Mouse (Mus musculus) gonadal fat pad, adult 2 months (tissue): ENCODE measurements around the gene Cercam. TPM values are rescaled to one million over a fixed set of nuclear protein-coding genes. Genes with fewer than 3 reads are reported as not detected.

ENCODE experiments used
- DNase-seq: peaks from one replicate; pipeline ENCODE4 v3.0.0-alpha.2; 2012; ENCODE audit warnings: low read depth
- polyA plus RNA-seq: library from polyadenylated mRNA; depleted of rRNA; stranded (reverse); fragments of >200 nt; gene quantifications from 2 replicates; pipeline ENCODE4 v1.2.3, GENCODE M21; 2012; rRNA removed

Gene Cercam
- polyA plus RNA-seq = 15.0 and 22.4 TPM in 2 replicates

- no peak for DNase-seq
Measured at GRCm38 (mm10) chr2:29868949-29869645, at the start of gene Cercam. Gene Cercam (plus strand): TSS chr2:29869164.

GRCm38 (mm10) chr2:29819363-29819762, 49.6 kb upstream of the Cercam start:
- no peak for DNase-seq

GRCm38 (mm10) chr2:29820025-29820817, 48.7 kb upstream of the Cercam start, which contains the start of gene Urm1:
Gene Urm1 (plus strand): TSS chr2:29820075.
- no peak for DNase-seq

GRCm38 (mm10) chr2:29826318-29826925, 42.5 kb upstream of the Cercam start:
- DNase-seq = no peak

DNA sequence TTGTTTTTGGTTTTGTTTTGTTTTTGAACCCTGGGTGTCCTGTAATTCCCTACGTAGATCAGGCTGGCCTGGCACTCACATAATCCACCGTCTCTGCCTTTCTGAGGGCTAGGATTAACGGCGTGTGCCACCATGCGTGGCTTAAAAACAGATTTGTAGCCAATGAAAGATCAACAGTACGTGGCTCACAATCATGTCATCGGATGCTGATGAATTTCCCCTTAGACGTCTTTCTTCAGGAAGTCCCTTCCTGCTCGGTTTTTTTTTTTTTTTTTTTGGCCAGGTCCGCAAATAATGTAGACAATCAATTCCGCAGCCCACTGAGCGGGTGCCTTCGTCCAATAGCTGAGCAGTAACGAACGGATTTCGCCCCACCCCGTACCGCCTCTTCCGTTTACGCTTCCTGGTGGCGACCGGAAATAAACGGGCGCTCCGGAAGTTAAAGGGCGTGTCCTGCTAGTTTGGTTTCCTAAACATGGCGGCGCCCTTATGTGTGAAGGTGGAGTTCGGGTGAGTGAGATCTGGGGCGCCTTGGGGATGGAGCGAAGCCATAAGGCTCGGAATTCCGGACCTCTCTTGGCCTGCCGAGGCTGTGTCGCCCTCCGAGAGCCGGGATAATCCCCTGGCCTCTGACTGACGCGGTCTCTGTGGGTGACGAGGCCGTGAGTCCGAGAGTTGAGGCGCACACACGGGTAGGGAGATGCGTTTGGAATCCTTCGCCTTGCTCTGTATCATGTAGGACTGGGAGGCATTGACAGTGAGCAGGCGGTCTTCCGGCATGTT, 41.8 kb upstream of the Cercam start:
- DNase-seq = peak; percentile 86

- no peak for DNase-seq
Measured at GRCm38 (mm10) chr2:29827709-29828024, 41.3 kb upstream of the Cercam start.

DNA sequence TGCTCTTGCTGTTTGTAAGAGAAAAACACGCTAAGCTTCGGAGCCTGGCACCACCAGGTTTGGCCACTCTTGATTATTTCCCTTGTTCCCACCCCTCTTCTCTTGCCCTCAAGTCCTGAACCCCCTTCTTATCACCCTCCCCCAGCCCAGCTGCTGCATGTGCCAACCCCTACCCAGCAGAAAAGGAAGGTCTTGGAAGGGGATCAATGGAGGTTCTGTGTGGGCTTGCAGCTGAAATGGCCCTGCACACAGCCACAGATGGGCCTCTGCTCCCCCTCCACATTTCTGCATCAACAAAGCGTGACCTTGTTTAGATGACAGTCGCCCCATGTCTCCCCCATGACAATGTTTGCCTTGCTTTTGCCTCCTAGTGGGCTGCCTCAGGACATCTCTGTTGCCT, 37.9 kb upstream of the Cercam start:
- no peak for DNase-seq

- no peak for DNase-seq
Measured at GRCm38 (mm10) chr2:29833796-29834195, 35.2 kb upstream of the Cercam start.

DNA sequence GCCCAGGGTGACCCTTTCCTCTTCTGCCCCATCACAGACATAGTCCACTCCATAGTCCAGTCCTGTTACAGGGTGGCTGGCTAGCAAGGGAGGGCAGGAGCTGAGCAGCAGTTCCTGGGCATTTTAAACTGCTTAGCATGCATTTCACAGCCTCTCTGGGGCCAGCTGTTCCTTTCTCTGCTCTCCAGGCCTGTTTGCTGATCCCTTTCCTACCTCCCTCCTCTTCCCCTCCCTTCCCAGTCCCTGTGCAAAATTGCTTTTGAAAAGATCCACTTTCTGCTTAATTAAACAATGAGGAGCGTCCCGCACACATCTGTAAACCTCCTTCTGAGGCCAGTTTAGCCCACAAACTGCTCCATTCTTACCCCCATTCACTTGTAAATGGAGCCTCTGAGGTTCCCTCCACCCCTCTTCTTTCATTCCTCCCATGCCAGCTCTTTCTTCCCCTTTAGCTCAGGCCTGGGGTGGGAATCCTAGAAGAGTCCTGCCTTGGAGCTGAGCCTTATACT, 33.5 kb upstream of the Cercam start:
- DNase-seq = no peak

GRCm38 (mm10) chr2:29839460-29839859, 29.5 kb upstream of the Cercam start:
- no peak for DNase-seq

DNA sequence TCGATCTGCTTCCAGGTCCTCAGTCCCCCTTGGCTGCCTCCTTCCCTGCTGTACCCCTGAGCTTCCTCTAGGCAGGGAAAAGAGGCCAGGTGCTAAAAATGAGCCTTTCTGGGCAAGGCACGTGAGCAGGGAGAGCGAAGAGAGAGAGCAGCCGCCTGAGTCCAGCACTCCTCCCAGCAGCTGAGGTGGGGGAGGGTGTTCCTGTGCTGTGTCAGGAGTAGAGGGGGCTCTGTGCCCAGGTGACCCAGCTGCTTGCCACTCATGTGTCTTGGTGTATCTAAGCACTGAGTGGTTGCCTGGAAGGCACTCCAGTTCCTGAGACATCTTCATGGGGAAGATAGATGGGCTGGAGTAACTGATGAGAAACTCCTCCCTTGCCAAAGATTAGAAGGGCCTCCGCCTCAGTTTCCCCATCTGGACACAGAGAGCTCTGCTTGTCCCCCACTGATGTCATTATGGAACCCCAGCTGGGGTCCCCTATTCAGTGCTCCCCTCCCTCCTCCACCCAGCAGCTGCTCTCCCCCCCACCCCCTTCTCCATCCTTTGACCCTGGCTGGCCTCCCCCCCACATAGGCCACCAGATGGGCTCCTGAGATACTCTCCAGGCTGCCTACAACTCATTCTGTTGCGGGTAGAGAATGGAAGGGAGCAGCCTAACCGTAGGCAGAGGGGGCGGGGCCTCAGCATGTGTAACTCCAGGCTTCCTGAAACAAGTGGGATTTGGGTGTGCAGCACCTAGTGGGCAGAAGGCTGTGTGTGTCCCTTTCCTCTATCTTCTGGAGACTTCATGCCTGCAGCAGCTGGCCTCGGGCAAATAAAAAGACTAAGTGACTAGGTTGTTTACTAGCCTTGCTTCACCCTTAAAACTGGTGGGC, 25.5 kb upstream of the Cercam start:
- no peak for DNase-seq

GRCm38 (mm10) chr2:29844115-29844514, 24.8 kb upstream of the Cercam start:
- DNase-seq = no peak

DNA sequence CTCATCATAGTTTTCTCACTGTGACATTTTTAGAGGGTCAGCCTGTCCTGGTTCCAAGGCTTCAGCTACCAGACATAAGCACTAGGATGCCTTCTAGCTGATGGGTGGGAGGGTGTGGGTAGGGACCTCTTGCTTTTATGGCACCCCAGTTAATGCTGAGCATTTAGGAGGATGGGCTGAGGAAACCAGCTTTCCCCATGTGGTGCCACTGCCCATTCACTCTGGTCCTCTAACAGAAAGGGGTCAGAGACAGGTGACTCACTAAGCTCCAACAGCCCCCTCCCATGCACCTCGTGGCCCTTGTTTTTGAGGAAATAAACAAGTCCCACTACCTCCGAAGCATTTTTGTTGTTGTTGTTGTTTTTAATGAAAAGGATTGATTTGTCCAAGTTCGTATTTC, 24.3 kb upstream of the Cercam start:
- no peak for DNase-seq

- DNase-seq = no peak
Measured at GRCm38 (mm10) chr2:29845636-29846035, 23.3 kb upstream of the Cercam start.

GRCm38 (mm10) chr2:29846061-29846853, 22.7 kb upstream of the Cercam start:
- DNase-seq = no peak

GRCm38 (mm10) chr2:29846911-29847310, 22.1 kb upstream of the Cercam start:
- no peak for DNase-seq

DNA sequence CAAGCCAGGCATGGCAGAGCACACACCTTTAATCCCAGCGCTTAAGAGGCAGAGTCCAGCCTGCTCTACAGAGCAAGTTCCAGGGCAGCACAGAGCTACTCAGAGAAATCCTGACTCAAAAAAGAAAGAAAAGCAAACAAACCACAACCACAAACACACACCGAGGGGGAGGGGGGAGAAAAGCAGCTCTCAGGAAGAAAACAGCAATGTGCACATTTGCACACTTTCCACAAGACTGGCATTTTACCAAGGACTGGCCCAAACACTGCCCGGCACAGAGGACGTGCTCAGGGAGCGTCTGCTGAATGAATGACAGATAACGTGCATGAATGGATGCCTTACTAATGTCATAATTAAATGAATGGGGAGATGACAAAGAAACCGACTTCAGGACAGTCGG, 19.9 kb upstream of the Cercam start:
- no peak for DNase-seq

GRCm38 (mm10) chr2:29849841-29850480, 19.0 kb upstream of the Cercam start:
- DNase-seq = no peak

GRCm38 (mm10) chr2:29852957-29853485, 15.9 kb upstream of the Cercam start:
- DNase-seq = no peak
